ENCODE assay signal across 9 mouse cellular contexts in genomic region chr7:57386517-57387340, GRCm38 (mm10). TPM values are rescaled to one million over a fixed set of nuclear protein-coding genes. Genes with fewer than 3 reads are reported as not detected.
DNase-seq lines count a peak whose midpoint lies in the region; ATAC-seq and TF ChIP-seq lines count a peak whose summit lies in the region.
"Had no signal": no experiment of that assay in that cellular context is flagged by ENCODE, and none has a peak within 500 bp of the region (broad histone marks: within the 10 kb centered on the region; RNA-seq: fewer than 3 reads in every experiment).

Gene Gabrg3 (minus strand): TSS chr7:57387188.

- intact Hi-C loops in left cerebral cortex, postnatal 10 days (cut with DNase I) = loop anchor here (10.0 kb wide), 2 partner anchors 222 to 1092 kb away; no protein-coding TSS in a partner anchor

- H3K27me3 ChIP-seq in kidney, embryonic 15.5 days = peaks cover 46% of the 10 kb centered on the region
- H3K27me3 ChIP-seq in heart, postnatal 0 days (ENCODE audit: control insufficient read depth, insufficient read depth, low read length) = peaks cover 18% of the 10 kb centered on the region
- H3K27me3 ChIP-seq in neural tube, embryonic 13.5 days = peaks cover 39% of the 10 kb centered on the region

- DNase-seq in kidney, adult 8-10 months = no peak
- no peak for DNase-seq in heart, postnatal 0 days (ENCODE audit: low spot score)
- peak in 1 of 2 experiments; percentile 66 for DNase-seq in left cerebral cortex, postnatal 10 days (ENCODE audit: extremely low spot score in 1 of 2, low spot score in 2 of 2)
- no peak for DNase-seq in spleen, postnatal 36 days (ENCODE audit: low spot score in 2 of 2)
- DNase-seq in urinary bladder, adult 18-20 months (ENCODE audit: low spot score in 2 of 2) = no peak

- no peaks in the 10 kb centered on the region for H3K9me3 ChIP-seq in kidney, embryonic 15.5 days (replicated peaks)
- H3K9me3 ChIP-seq in heart, postnatal 0 days (replicated peaks; ENCODE audit: control insufficient read depth, low read length) = no peaks in the 10 kb centered on the region
- no peaks in the 10 kb centered on the region for H3K9me3 ChIP-seq in neural tube, embryonic 13.5 days

- peaks cover 10% of the 10 kb centered on the region for H3K4me1 ChIP-seq in kidney, embryonic 15.5 days
- no peaks in the 10 kb centered on the region for H3K4me1 ChIP-seq in brown adipose tissue, adult 24 weeks (ENCODE audit: control insufficient read depth, insufficient read depth, insufficient read length, low read length)
- H3K4me1 ChIP-seq in heart, postnatal 0 days (ENCODE audit: control insufficient read depth, insufficient read depth) = no peaks in the 10 kb centered on the region
- peaks cover 11% of the 10 kb centered on the region for H3K4me1 ChIP-seq in neural tube, embryonic 13.5 days (replicated peaks)

- TF ChIP-seq CTCF in heart, postnatal 0 days (IDR thresholded peaks at IDR 0.05; ENCODE audit: low read depth) = no peak

- H3K27ac ChIP-seq in kidney, embryonic 15.5 days = no peak within 1 kb of the TSS
- H3K27ac ChIP-seq in brown adipose tissue, adult 24 weeks (replicated peaks; ENCODE audit: low read depth, low read length) = no peak within 1 kb of the TSS
- no peak within 1 kb of the TSS for H3K27ac ChIP-seq in heart, postnatal 0 days (ENCODE audit: low read depth)
- H3K27ac ChIP-seq in neural tube, embryonic 13.5 days (replicated peaks) = no peak within 1 kb of the TSS

- H3K4me2 ChIP-seq in kidney, embryonic 15.5 days = peak within 1 kb of the TSS; percentile 84
- H3K4me2 ChIP-seq in heart, postnatal 0 days (ENCODE audit: low read depth, low read length) = peak within 1 kb of the TSS; percentile 82
- H3K4me2 ChIP-seq in neural tube, embryonic 13.5 days = peak within 1 kb of the TSS; percentile 87

- H3K36me3 ChIP-seq in kidney, embryonic 15.5 days = no peaks in the 10 kb centered on the region
- no peaks in the 10 kb centered on the region for H3K36me3 ChIP-seq in heart, postnatal 0 days (replicated peaks; ENCODE audit: control insufficient read depth, insufficient read depth, low read length)
- H3K36me3 ChIP-seq in neural tube, embryonic 13.5 days = no peaks in the 10 kb centered on the region

- ATAC-seq in kidney, embryonic 15.5 days (replicated peaks; ENCODE audit: low FRiP score) = peak; percentile 84
- peak; percentile 27; the same call in 1 of the 2 replicates for ATAC-seq in heart, postnatal 0 days (ENCODE audit: insufficient read depth, low read depth)
- peak; percentile 89 for ATAC-seq in neural tube, embryonic 13.5 days (ENCODE audit: low read depth)

- under 1% methylated on average over 67 of the region's 71 CpGs for WGBS in kidney, embryonic 15.5 days
- WGBS in heart, postnatal 0 days = 2% methylated on average over 58 of the region's 71 CpGs
- under 1% methylated on average over 54 of the region's 71 CpGs for WGBS in neural tube, embryonic 13.5 days

- H3K4me3 ChIP-seq in kidney, embryonic 15.5 days (replicated peaks) = peak within 1 kb of the TSS; percentile 53
- H3K4me3 ChIP-seq in brown adipose tissue, adult 24 weeks (ENCODE audit: insufficient read depth, low read depth, low read length) = 0 out of 2 replicates have a peak within 1 kb of the TSS, but pooled peaks have one; percentile 18
- peak within 1 kb of the TSS; percentile 51 for H3K4me3 ChIP-seq in heart, postnatal 0 days (ENCODE audit: low read depth, low read length)
- peak within 1 kb of the TSS; percentile 63 for H3K4me3 ChIP-seq in neural tube, embryonic 13.5 days
- H3K4me3 ChIP-seq: myocyte had no signal

- peak within 1 kb of the TSS; percentile 42 for H3K9ac ChIP-seq in kidney, embryonic 15.5 days
- 0 out of 2 replicates have a peak within 1 kb of the TSS, but pooled peaks have one; percentile 2 for H3K9ac ChIP-seq in heart, postnatal 0 days (replicated peaks; ENCODE audit: low read depth, low read length)
- peak within 1 kb of the TSS; percentile 71 for H3K9ac ChIP-seq in neural tube, embryonic 13.5 days

- no peak for TF ChIP-seq EP300 in heart, postnatal 0 days (IDR thresholded peaks at IDR 0.05; ENCODE audit: low read depth)

RNA-seq across cellular contexts. Expression of gene Gabrg3, which starts in this region (rescaled TPM):
- polyA plus RNA-seq in kidney, embryonic 15.5 days (2015; fragmentation: Nextera tagmentation; extraction: Ambion mirVana) = 0.36 and 0.69 TPM in 2 replicates
- polyA plus RNA-seq in brown adipose tissue, adult 24 weeks (2012; ENCODE audit: insufficient read depth, insufficient read length, missing spikeins) = not detected in 2 replicates
- 0.11 and 1.7 TPM in 2 replicates for total RNA-seq in heart, postnatal 0 days (2014; rRNA removed; ENCODE audit: low replicate concordance)
- polyA plus RNA-seq in heart, postnatal 0 days (2015; fragmentation: Nextera tagmentation; extraction: Ambion mirVana) = 0.22 and 0.36 TPM in 2 replicates
- total RNA-seq in left cerebral cortex, postnatal 10 days (2021) = 10 to 100 TPM; 39.4 to 41.0 TPM
- 2.8 and 3.9 TPM in 2 replicates for polyA plus RNA-seq in neural tube, embryonic 13.5 days (2015; fragmentation: Nextera tagmentation; extraction: Ambion mirVana)
- polyA plus RNA-seq: myocyte had no signal

Comparison
In these comparisons a context has a peak if more than half of its experiments do, and no peak if none do; other contexts are left out.
1. RNA of gene Gabrg3 (total RNA-seq): 39.4 to 41.0 TPM in left cerebral cortex, postnatal 10 days; 0.11 to 1.7 TPM in heart, postnatal 0 days; every median in the first group is over 10 times any median in the second.
2. Peak in ATAC-seq, H3K4me3 ChIP-seq, H3K9ac ChIP-seq and H3K4me2 ChIP-seq in kidney, embryonic 15.5 days; RNA of the gene not detected or under 1 TPM.
3. ATAC-seq: peak in every context shown above with its lines; median percentile 89 in neural tube, embryonic 13.5 days; 84 in kidney, embryonic 15.5 days; 27 in heart, postnatal 0 days.
4. H3K9ac ChIP-seq: peak in every context shown above with its lines; median percentile 71 in neural tube, embryonic 13.5 days; 42 in kidney, embryonic 15.5 days; 2 in heart, postnatal 0 days.
5. Peak in every context shown above with its lines, with median percentiles within 50 percentile points of each other: H3K4me2 ChIP-seq and H3K4me3 ChIP-seq.